Mouse (Mus musculus) liver, postnatal 0 days (tissue): ENCODE results near the gene Gm17026.
"Not testable (repeated sequence)": the region's sequence is repeated elsewhere in the genome, so short reads cannot be mapped to it uniquely, and the experiment has no call there.

Source experiments
- CTCF ChIP-seq: sonication (generic); IDR thresholded peaks from 2 replicates; pipeline ENCODE4 v1.5.1; 2016; ENCODE audit warnings: antibody characterized with exemption, low read depth
- EP300 ChIP-seq: IDR thresholded peaks from 2 replicates; pipeline ENCODE4 v1.6.1; 2016; ENCODE audit warnings: antibody characterized with exemption, low read depth, mild to moderate bottlenecking

DNA sequence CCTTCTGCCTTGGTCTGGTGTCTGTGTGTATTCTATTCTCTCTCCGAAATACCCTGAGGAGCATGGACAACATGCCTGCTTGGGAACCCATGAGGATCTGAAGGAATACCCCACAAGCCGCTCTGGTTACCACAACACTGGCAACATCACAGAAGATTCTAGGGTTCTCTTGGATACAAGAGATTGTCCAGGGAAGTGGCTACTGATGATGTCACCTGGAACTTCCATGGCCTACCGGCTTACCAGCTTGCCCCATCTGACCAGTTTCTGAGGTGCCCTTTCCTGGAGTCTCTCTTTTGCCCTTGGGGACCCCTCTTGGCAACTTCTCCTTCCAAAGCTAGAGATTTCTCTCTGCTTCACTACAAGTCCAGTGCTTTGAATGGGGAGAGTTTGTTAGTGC, 37.4 kb upstream of the Gm17026 start, which contains the start of gene Gm9611:
- not testable (repeated sequence) for TF ChIP-seq CTCF, EP300
